Mouse (Mus musculus) heart, adult 18-20 months (tissue): Measurements from ENCODE around the gene Fbxo10. TPM values are rescaled to one million over a fixed set of nuclear protein-coding genes. Genes with fewer than 3 reads are reported as not detected.
"Not testable (repeated sequence)": the region's sequence is repeated elsewhere in the genome, so short reads cannot be mapped to it uniquely, and the experiment has no call there.

ENCODE experiments used
- DNase-seq, 2 experiments: peaks; one replicate each; pipeline ENCODE4 v3.0.0; 2021 to 2022; ENCODE audit warnings: mixed read lengths in 1 of 2
- long read RNA-seq, 2 experiments: library from polyadenylated mRNA; stranded (forward); transcript quantifications; one replicate each; pipeline ENCODE4 v2.0.0; 2021
- total RNA-seq, 2 experiments: library from RNA; stranded (reverse); gene quantifications; 2 replicates each; pipeline ENCODE4 v1.2.3; 2021

Gene Fbxo10
- total RNA-seq = 1 to 10 TPM; 7.4 to 9.3 TPM
- long read RNA-seq, experiment 1, full-length matches to known transcripts = 2 of 4 reads
- long read RNA-seq, experiment 1, partial matches to known transcripts = 1 of 4 reads
- long read RNA-seq, experiment 1, other reads (novel, unspliced or antisense) = 1 of 4 reads
- long read RNA-seq, experiment 2, partial matches to known transcripts = 0 of 1 reads
- long read RNA-seq, experiment 2, other reads (novel, unspliced or antisense) = 1 of 1 reads

GRCm38 (mm10) chr4:45084021-45084894 is at the start of gene Fbxo10:
TSS of gene Fbxo10 (minus strand) at chr4:45084604.
- DNase-seq = peak; percentile 95 to 96

DNA sequence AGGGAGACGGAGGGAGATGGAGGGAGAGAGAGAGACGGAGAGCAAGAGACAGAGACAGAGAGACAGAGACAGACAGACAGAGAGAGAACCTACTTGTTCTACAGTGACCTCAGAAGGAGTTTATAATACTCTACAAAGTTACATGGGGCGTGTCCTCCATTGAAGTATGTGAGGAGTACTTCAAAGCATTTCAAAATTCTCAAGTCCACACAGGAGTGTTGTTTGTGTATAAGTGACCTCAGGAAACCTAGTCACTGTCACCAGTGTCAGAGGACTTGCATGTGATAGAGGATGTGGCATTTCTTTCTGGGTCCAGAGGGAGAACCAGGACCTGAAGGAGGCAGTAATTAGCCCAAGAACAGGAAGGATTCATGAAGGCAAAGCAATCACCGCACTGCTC is 46.6 kb upstream of the Fbxo10 start:
- DNase-seq = no peak

- DNase-seq = no peak
Measured at GRCm38 (mm10) chr4:45121311-45121710, 36.9 kb upstream of the Fbxo10 start.

DNA sequence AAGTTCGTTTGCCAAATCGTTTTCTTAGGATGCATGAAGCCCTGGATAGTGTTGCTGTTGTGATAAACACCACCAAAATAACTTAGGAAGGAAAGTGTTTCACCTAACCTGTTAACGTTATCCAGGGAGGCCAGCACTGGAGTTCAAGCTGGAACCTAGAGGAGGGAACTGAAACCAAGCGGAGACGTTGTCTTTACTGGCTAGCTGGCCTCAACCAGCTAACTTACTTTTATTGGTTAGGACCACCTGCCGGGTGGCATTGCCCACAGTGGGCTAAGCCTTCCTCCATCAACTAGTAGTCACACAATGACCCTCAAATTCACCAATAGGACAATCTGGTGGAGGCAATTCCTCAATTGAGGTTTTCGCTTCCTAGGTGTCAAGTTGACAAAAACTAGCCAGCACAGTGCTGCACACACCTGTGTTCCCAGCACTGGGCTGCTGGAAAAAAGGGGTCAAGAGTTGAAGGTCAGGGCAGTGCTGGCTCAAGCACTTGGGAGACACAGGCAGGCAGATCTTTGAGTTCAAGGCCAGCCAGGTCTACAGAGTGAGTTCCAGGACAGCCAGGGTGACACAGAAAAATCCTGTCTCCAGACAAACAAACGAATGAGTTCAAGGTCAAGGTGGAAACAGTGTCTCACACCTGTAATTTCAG is 24.2 kb upstream of the Fbxo10 start:
- DNase-seq = peak in 1 of 2 experiments; percentile 13

DNA sequence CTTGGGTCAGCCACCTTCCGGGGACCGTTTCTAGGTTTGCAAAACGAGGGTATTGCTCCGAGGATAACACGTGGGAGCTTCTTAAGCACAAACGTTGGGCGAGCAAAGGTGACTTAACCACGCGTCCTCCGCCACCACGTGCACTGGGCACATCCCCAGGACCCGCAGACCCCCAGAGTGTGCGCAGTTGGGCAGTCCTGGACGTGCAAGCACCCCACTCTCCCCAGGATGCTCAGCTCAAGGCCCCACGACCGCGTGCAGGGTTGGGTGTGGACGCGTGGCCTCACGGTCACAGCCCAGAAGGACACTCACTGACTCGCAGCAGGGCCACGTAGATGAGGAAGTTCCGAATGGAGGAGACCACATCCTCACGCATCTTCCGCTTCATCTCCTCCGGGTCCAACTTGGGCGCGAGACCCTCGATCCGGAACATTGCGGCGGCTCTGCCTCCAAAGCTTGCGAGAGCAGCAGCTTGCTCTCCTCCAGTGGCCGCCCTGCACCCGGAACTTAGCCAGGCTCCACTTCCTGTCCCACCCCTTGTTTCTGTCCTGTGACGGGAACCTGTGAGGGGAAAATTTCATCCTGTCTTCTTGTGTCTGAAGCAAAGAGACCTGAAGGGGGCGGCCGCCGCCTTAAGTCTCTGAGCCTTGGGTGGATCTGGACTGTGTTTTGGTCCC is 23.3 kb upstream of the Fbxo10 start, which contains the start of gene Tomm5:
Tomm5 (minus strand) TSS at position 514 of the 677 bp plus-strand sequence.
- DNase-seq = peak; percentile 96

DNA sequence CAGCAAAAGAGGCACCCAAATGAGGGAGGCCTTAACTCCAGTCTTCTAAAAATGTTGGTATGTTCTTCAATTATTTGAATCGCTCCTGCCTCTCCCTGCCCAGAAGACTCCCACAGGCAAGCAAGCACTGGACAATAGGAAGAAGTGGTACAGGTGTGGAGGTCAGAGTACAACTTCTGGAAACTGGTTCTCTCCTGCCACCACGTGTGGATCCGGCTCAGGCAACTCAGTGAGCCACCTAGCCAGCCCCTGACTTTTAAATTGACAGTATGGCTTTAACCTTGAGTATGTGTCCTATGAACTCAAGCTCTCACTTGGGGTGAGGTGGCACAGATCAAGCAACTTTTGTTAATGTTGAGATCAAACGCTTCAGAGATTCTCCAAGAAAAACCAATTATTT is 22.7 kb upstream of the Fbxo10 start:
- DNase-seq = peak in 1 of 2 experiments; percentile 20

GRCm38 (mm10) chr4:45106409-45106808 is 22.0 kb upstream of the Fbxo10 start:
- DNase-seq = no peak

DNA sequence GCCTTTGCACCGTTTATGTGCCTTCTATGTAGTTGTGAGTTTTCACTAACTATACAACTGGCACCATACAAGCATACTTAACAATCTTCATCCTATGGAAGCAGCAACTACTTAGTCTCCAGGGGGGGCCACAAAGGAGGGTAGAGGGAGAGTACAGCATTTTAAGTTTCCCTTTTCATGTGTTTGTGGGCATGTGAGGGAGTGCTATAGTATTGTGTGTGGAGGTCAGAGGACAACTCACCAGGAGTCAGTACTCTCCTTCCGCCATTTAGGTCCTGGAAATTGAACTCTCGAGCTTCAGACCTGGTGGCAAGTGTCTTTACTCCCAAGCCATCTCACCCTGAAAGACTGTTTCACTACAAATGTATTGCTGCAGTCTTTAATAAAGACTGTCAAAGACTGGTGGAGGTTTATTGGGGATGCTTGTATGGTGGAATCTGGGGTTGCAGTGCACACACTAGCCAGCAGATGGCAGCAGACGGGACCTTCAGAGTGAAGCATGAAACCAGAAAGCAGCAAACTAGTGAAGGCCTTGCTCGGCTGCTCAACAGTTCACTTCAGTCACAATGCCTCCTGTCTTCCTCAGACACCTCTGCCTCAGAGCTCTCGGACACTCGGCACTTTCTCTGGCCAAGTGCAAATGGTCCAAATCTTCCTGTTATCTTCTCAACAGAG is 12.9 kb upstream of the Fbxo10 start:
- DNase-seq = peak; percentile 48 to 87

DNA sequence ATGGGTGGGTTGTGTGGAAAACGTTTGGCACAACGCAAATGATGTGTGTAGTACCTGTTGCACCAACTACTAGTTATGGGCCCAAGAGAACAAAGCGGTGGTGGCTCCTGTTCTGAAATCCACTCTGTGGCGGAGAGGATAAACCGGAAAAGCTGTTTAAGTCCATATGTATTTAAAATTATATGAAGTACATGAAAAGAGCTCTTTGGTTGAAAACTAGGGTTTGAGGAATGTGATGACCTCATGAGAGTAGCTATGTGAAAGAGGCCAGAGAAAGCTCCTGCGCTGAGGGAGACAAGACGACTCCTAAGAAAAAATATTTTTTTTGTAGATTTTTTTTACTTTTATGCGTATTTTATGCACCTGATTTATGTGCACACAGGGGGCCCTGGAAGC is 489 bp upstream of the Fbxo10 start:
- DNase-seq = no peak

GRCm38 (mm10) chr4:45083487-45083886 is 917 bp downstream of the Fbxo10 start:
- peak in 1 of 2 experiments; percentile 18 for DNase-seq

DNA sequence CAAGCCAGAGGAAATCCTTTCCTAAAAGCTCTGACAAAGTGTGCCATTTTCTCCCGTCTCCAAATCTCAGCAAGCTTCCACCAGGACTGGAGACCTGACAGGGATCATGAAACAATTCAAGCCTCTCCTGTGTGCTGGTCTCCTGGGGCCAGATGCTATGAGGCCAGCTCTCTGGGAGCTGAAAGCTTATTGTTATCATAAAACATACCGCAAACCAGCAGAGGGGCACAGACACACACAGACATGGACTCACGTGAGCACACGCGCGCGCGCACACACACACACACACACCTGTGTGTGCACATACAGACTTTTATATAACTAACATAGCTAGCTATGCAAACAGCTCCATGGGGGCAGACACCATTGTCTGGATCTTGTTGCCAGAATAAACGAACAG is 1.5 kb downstream of the Fbxo10 start:
- no peak for DNase-seq

GRCm38 (mm10) chr4:45081041-45081440 is 3.4 kb downstream of the Fbxo10 start:
- not testable (repeated sequence) for DNase-seq

DNA sequence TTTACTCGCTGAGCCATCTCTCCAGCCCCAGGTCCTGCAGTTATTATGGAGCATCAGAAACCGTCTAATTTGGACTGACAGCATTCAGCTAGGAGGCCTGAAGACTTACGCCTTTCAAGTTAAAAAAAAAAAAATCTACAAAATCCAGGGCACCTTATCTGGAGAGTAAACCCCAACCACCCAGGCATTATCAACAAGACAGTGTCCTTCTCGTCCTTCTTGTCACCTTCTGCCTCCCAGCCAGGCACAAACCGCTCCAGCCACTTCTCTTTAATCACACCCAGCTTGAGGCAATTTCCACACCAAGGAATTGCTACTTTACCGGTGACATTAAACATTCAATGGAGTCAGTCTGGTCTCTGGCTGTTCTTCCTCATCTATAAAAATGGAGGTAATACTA is 10.9 kb downstream of the Fbxo10 start:
- no peak for DNase-seq

DNA sequence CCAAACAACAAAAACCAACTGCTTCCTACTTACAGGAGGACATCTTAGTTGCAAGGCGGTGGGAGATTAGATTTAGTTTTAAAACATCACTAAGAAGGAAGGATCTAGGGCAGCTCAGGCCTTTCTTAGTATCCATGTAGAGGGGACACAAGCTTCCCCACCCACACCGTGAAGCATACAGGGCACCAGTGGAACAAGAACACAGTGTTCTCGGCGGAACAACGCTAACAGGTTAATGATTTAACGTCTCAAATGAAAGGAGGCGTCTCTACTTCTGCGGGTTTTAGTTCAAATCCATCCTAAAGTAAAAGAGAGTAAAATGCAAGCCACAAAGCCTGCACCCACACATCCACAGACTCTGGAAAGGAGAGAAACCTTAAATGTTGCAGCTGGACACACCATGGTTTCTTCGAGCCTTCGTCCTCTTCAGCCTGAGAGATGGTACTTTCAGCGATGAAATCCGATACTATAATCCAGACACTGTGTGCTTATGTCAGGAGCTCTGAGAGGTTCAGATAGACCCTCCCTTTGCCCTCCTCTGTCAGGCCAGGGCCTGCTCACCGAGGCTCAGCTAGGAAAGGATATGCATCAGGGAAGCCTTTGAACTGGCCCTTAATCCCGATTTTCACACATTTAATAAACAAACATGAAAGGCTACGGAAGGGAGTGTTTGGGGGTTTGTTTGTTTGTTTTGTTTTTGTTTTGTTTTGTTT is 12.0 kb downstream of the Fbxo10 start:
- no peak for DNase-seq

DNA sequence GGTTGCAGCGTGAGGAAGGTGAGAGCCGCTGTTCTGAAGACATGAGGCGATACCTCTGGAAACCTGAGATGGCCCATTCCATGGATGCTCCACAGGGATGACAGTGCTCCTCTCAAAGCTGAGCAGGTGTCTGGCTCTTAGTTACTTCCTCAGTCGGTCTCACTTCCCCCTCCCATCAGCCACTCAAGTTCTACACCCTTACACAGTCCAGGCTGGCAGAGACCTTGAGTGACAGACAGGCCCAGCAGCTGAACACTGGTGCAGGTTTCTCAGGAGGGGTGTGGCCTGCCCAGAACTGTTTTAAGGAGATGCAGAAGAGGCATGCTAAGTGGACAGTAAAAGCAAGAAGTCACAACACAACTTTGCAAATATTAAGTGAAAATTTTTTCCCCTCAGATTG is 16.7 kb downstream of the Fbxo10 start:
- DNase-seq = no peak

DNA sequence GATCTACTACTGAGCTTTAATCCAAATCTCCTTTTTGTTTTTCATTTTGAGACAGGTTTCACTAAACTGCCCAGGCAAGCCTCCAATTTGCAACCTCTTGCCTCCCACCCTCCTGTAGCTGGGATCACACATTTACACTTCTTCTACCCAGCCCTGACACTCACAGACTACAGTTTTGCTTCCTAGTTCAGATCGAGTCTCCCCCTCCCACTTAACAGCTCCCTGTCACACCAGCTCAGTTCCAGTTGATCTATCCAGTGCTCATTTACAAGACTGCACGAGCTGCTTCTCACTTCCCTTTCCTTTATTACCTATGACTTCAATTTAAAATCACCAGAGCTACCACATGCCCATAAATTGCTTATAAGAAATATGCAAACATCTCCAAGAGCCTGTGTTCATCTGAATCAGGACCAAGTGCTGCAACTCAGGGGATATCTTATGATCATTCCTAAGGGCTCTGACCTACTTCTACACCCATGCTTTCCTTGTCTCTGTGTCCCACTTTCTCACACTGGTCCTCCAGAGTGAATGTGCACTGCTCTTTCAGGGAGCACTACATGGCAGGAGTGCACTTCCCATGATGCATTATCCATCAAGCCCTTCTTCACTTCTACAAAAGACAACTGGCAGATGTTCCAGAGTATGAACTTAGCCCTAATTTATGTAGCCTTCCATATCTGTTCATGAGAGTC is 18.2 kb downstream of the Fbxo10 start:
- DNase-seq = no peak

DNA sequence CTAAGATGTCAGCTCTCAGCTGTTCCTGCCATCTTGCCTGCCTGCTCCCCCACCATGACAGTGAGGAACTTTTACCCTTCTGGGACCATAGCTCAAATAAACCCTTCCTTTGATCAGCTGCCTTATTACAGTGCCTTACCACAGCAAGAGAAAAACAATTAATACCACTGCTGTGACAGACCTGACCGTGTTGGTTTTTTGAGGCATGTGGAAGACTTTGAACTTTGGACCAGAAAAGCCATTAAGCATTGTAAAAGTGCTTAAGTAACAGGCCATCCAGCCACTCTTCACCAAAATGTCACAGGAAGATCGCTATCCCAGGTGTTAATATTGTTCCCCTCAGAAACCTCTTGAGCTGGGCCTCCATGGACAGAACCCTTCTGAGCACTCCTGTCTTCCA is 19.8 kb downstream of the Fbxo10 start:
- no peak for DNase-seq

DNA sequence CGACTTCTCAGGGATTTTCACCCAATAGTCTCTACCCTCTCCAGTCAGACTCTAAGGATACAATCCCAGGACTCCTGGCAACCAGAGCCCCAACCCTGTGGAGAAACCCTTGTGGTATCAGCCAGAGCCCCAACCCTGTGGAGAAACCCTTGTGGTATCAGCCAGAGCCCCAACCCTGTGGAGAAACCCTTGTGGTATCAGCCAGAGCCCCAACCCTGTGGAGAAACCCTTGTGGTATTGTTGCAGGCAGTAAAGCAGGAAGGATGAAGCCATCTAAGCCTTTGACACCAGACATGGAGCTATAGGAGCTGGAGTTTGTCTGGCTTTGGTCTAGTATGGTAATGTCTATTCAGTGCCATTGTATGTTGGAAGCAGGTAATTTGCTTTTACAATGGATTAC is 20.6 kb downstream of the Fbxo10 start:
- DNase-seq = not testable (repeated sequence)

DNA sequence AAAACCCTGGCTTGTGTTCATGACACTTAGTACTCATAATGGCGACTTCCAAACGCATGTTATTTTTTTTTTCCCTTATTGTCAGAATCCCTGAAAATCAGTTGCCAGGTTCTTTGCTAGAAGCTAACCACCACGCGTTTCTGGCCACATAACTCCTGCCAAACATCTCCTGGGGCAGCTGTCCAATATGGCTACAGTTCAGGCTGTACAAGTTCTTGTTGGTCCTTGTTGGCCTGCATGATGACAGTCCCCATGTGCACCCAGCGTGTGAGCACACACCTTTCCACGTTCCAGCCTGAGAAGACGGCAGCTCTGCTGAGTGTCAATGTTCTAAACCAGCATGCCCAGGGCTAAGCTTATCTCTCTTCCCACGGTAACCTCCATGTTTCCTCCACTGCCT is 29.0 kb downstream of the Fbxo10 start:
- DNase-seq = peak; percentile 67 to 73

DNA sequence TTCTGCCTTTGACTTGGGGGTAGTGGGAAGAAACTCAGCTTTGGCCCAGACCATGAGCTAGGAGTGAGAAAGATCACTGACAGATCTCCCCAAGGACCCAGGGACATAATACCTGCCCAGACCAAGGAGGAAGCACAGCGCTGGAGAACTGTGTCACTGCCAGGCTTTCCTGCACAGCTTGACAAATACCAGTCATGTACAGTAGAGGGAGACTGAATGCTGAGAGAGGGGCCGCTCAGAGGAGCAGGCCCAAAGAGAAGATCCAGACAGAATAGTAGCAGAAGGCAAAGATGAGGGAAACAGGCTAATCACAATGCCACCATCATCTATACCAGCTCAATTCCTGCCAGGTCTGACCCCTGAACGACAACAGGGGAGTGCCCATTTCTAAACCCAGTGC is 29.5 kb downstream of the Fbxo10 start:
- DNase-seq = peak in 1 of 2 experiments; percentile 28
